Mouse (Mus musculus) G1E (cell line): ENCODE measurements around the gene Ctnnbip1. TPM values are rescaled to one million over a fixed set of nuclear protein-coding genes. Genes with fewer than 3 reads are reported as not detected.

Experiments
- ATAC-seq: 2 replicates; pipeline ENCODE4 v1.8.0; 2016; ENCODE audit warnings: mild to moderate bottlenecking; ENCODE audit not compliant: insufficient number of reproducible peaks, poor library complexity, low FRiP score, severe bottlenecking; ENCODE audit errors: extremely low read depth
- DNase-seq: peaks from one replicate; pipeline ENCODE4 v3.0.0; 2012; ENCODE audit warnings: low spot score
- H3K27me3 ChIP-seq: 2 replicates; pipeline ENCODE4 v1.6.1; 2012; ENCODE audit warnings: mild to moderate bottlenecking, low read length, inconsistent platforms; ENCODE audit not compliant: insufficient read depth
- H3K36me3 ChIP-seq: replicated peaks from 2 replicates; pipeline ENCODE3; 2012; ENCODE audit warnings: mild to moderate bottlenecking, inconsistent platforms
- H3K4me1 ChIP-seq: 2 replicates; pipeline ENCODE4 v1.6.1; 2012; ENCODE audit warnings: low read depth, low read length, inconsistent platforms, mixed read lengths; ENCODE audit not compliant: insufficient read depth
- H3K4me3 ChIP-seq: 2 replicates; pipeline ENCODE4 v1.5.1; 2012; ENCODE audit warnings: low read depth, mild to moderate bottlenecking, inconsistent platforms, low read length, moderate library complexity, mixed read lengths
- H3K9me3 ChIP-seq: replicated peaks from 2 replicates; pipeline ENCODE4 v1.6.1; 2012; ENCODE audit warnings: inconsistent platforms
- CTCF ChIP-seq: IDR thresholded peaks from 2 replicates; pipeline ENCODE4 v1.5.1; 2012; ENCODE audit warnings: low read depth, low read length, inconsistent platforms, mixed read lengths
- GATA1 ChIP-seq: IDR thresholded peaks from 2 replicates; pipeline ENCODE4 v1.6.1; 2012; ENCODE audit warnings: borderline replicate concordance, low read length, inconsistent platforms, mixed read lengths
- GATA2 ChIP-seq: IDR thresholded peaks from 2 replicates; pipeline ENCODE4 v1.6.1; 2012; ENCODE audit warnings: low read depth, low read length, inconsistent platforms, borderline replicate concordance
- POLR2AphosphoS5 ChIP-seq: IDR thresholded peaks from 2 replicates; pipeline ENCODE4 v1.6.1; 2012; ENCODE audit warnings: low read depth, low read length, inconsistent platforms; ENCODE audit not compliant: insufficient replicate concordance
- TAL1 ChIP-seq: conservative IDR thresholded peaks from 2 replicates; pipeline ENCODE4 v1.6.1; 2012; ENCODE audit warnings: low read depth, low read length, inconsistent platforms, mixed read lengths
- polyA plus RNA-seq: library from polyadenylated mRNA; stranded (reverse); fragments of >175 nt; gene quantifications from 2 replicates; pipeline ENCODE4 v1.2.3, GENCODE M21; 2012
- total RNA-seq, 2 experiments: library from RNA; stranded (forward) in 1 of 2; stranded (reverse) in 1 of 2; fragments of 200-1000 nt in 1 of 2; fragments of >200 nt in 1 of 2; fragmentation: Nextera tagmentation in 1 of 2; gene quantifications; 2 replicates each; pipeline ENCODE4 v1.2.3; 2014 to 2017

Ctnnbip1 gene
- total and polyA plus RNA-seq, 3 experiments, result 0.98 to 2.9 (median 1.3) TPM

GRCm38 (mm10) chr4:149515706-149516105, 2.3 kb upstream of the Ctnnbip1 start:
- no peak overlapping the region for H3K4me3 ChIP-seq
- ATAC-seq, result no peak
- no peak for DNase-seq
- peaks cover 7% of the 10 kb centered on the region for H3K4me1 ChIP-seq
- H3K9me3 ChIP-seq, result no peaks in the 10 kb centered on the region
- H3K27me3 ChIP-seq, result peaks cover 14% of the 10 kb centered on the region; the same call in 1 of the 2 replicates
- TF ChIP-seq POLR2AphosphoS5 (no peak), GATA2 (no peak), CTCF (no peak), GATA1 (no peak), TAL1 (no peak)
- H3K36me3 ChIP-seq, result no peaks in the 10 kb centered on the region

DNA sequence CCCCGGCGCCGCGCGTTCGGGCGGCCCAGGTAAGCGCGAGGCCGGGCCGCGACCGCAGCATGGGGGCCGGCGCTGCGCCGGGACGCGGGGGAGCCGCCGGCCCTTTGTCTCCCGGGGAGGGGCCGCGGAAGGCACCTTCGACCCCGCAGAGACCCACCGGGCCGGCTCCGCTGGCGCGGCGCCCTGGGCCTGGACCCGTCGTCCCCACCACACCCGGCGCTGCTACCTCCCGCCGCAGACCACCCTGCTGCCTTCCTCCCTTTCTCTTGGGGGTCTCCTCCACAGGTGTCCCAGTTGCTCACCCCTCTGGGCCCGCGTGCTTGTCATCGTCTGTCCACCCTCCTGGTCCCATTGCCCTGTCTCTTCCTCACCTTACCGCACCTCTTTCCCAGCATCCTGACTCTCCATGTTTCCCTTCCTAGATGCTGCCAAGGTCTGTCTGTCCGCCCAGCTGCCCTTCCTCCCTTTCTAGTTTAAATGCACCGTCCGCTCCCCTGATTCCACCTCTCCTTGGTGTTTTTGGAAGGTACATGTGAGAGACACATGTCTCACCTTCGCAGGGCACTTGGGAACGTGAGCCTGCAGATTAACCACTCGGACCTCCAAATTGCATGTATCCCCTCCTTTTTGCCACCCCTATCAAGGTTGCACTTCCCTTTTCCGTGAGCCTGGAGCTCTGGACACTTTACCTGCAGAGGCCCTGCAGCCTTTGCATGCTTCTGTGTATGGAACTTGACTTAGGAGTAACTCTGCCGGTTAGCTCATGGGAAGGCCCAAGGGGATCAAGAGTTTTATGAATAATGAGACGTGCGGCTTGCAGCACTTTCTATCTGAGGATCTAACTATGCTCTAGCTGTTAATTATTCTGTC, 550 bp downstream of the Ctnnbip1 start:
- DNase-seq (no peak), ATAC-seq (no peak)
- Histone ChIP-seq H3K36me3 (no peaks in the 10 kb centered on the region), H3K4me3 (peak overlapping the region; percentile 70), H3K4me1 (peaks cover 7% of the 10 kb centered on the region), H3K27me3 (peaks cover 30% of the 10 kb centered on the region), H3K9me3 (no peaks in the 10 kb centered on the region)
- TF ChIP-seq GATA2 (no peak), GATA1 (no peak), CTCF (no peak), TAL1 (no peak), POLR2AphosphoS5 (no peak)

GRCm38 (mm10) chr4:149521258-149521657, 3.2 kb downstream of the Ctnnbip1 start:
- no peak for DNase-seq

GRCm38 (mm10) chr4:149523961-149524360, 5.9 kb downstream of the Ctnnbip1 start:
- Histone ChIP-seq H3K9me3 (no peaks in the 10 kb centered on the region), H3K36me3 (no peaks in the 10 kb centered on the region), H3K4me1 (no peaks in the 10 kb centered on the region), H3K4me3 (no peak overlapping the region), H3K27me3 (peaks cover 33% of the 10 kb centered on the region)
- DNase-seq, result no peak
- ATAC-seq, result no peak
- no peak for TF ChIP-seq POLR2AphosphoS5

More at GRCm38 (mm10) chr4:149521258-149521657, 3.2 kb downstream of the Ctnnbip1 start:
- no peak for ATAC-seq
- Histone ChIP-seq H3K9me3 (no peaks in the 10 kb centered on the region), H3K36me3 (no peaks in the 10 kb centered on the region), H3K27me3 (peaks cover 37% of the 10 kb centered on the region), H3K4me3 (no peak overlapping the region), H3K4me1 (peaks cover 7% of the 10 kb centered on the region)
- TF ChIP-seq CTCF (no peak), GATA2 (no peak), POLR2AphosphoS5 (no peak), GATA1 (no peak), TAL1 (no peak)

- H3K9me3 ChIP-seq, result no peaks in the 10 kb centered on the region
- no peak for ATAC-seq
- no peaks in the 10 kb centered on the region for H3K4me1 ChIP-seq
- no peak for DNase-seq
- TF ChIP-seq GATA1, result no peak
- no peak for TF ChIP-seq GATA2
- no peak for TF ChIP-seq POLR2AphosphoS5
- TF ChIP-seq CTCF, result no peak
- TF ChIP-seq TAL1, result no peak
- H3K36me3 ChIP-seq, result no peaks in the 10 kb centered on the region
- no peak overlapping the region for H3K4me3 ChIP-seq
- peaks cover 30% of the 10 kb centered on the region for H3K27me3 ChIP-seq
Observed at GRCm38 (mm10) chr4:149525170-149525569, 7.1 kb downstream of the Ctnnbip1 start.

DNA sequence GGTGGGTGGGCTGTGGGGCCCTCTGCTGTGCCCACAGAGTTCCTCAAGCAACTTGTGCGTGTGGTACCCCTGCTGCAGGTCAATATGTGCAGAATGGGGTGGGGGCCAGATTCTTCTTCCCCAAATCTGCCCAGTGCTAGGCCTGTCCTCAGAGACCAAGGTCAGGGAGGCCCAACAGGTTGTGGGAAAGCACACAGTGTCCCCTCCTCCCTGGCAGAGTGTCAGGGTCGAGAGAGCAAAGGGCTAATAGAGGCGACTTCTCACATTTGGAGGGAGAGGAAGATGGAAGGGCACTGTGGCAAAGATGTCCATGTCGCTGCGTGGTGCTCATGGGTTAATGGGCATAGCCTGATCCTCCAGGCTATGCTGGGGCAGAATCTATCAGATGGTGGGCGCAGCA, 7.8 kb downstream of the Ctnnbip1 start:
- Histone ChIP-seq H3K9me3 (no peaks in the 10 kb centered on the region), H3K4me3 (no peak overlapping the region), H3K36me3 (no peaks in the 10 kb centered on the region), H3K4me1 (no peaks in the 10 kb centered on the region), H3K27me3 (peaks cover 27% of the 10 kb centered on the region)
- TF ChIP-seq POLR2AphosphoS5, result no peak
- no peak for TF ChIP-seq GATA1
- TF ChIP-seq GATA2, result no peak
- no peak for TF ChIP-seq TAL1
- no peak for TF ChIP-seq CTCF
- DNase-seq (no peak), ATAC-seq (no peak)

GRCm38 (mm10) chr4:149526330-149526729, 8.3 kb downstream of the Ctnnbip1 start:
- ATAC-seq (no peak), DNase-seq (no peak)
- no peaks in the 10 kb centered on the region for H3K36me3 ChIP-seq
- TF ChIP-seq GATA1 (no peak), CTCF (no peak), TAL1 (no peak), POLR2AphosphoS5 (no peak), GATA2 (no peak)
- H3K27me3 ChIP-seq, result peaks cover 22% of the 10 kb centered on the region
- no peak overlapping the region for H3K4me3 ChIP-seq
- no peaks in the 10 kb centered on the region for H3K9me3 ChIP-seq
- no peaks in the 10 kb centered on the region for H3K4me1 ChIP-seq
